Comparison of ENCODE assay signal across 21 mouse cellular contexts in the genomic region with DNA sequence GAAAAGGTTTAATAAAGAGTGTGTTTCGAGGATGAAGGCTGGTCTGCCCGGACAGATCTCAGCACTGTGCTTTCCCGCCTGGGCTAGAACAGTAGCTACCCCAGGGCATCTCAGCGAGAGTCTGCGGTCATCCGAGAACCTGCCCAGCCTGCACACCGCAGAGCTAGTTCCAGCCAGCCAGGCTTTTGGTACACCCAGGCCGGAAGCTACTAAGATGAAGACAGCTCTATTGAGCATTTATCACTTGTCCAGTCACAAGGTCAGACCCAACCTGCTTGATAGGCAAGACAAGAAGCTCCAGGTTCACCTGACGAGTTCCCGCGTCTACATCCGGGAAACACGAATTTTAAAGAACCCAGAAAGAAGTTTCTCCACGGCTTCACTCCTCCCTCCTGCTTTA.
DNase-seq lines count a peak whose midpoint lies in the region; ATAC-seq lines count a peak whose summit lies in the region.
"Had no signal": no experiment of that assay in that cellular context is flagged by ENCODE, and none has a peak within 500 bp of the region (broad histone marks: within the 10 kb centered on the region; RNA-seq: fewer than 3 reads in every experiment).

No protein-coding gene starts in this region.

- no peak for ATAC-seq in forebrain, embryonic 15.5 days (replicated peaks)
- no peak for ATAC-seq in forebrain, embryonic 16.5 days
- ATAC-seq: intestine, embryonic 15.5 days; Patski had no signal

- H3K27me3 ChIP-seq in forebrain, embryonic 15.5 days, result no peaks in the 10 kb centered on the region
- no peaks in the 10 kb centered on the region for H3K27me3 ChIP-seq in forebrain, embryonic 16.5 days (replicated peaks; ENCODE audit: control insufficient read depth, insufficient read depth, low read length)
- H3K27me3 ChIP-seq: CH12.LX; heart, embryonic 15.5 days; intestine, embryonic 15.5 days; Patski had no signal

- no peak overlapping the region for H3K4me3 ChIP-seq in forebrain, embryonic 15.5 days
- no peak overlapping the region for H3K4me3 ChIP-seq in forebrain, embryonic 16.5 days (replicated peaks; ENCODE audit: low read length)
- H3K4me3 ChIP-seq: embryonic facial prominence, embryonic 10.5 days; forebrain, embryonic 10.5 days; heart, adult 2 months; heart, embryonic 15.5 days; hindbrain, embryonic 10.5 days; intestine, embryonic 15.5 days had no signal

- peak; percentile 16 for DNase-seq in ZHBTc4 (ENCODE audit: low read depth, low spot score)
- DNase-seq in cerebellum, adult 9-10 months, result peak; percentile 61
- DNase-seq in cerebellum, postnatal 25 days, result peak; percentile 41 to 45
- DNase-seq in right cerebral cortex, postnatal 10 days (ENCODE audit: low spot score in 2 of 2), result no peak
- no peak for DNase-seq in right cerebral cortex, adult 18-20 months
- DNase-seq: adrenal gland, adult 8-10 months; adrenal gland, postnatal 36 days; gastrocnemius, postnatal 10 days; heart, adult 2 months; kidney, adult 18-20 months had no signal

- no peak overlapping the region for H3K9ac ChIP-seq in forebrain, embryonic 15.5 days (replicated peaks)
- H3K9ac ChIP-seq in forebrain, embryonic 16.5 days (replicated peaks; ENCODE audit: low read depth, low read length), result no peak overlapping the region
- H3K9ac ChIP-seq: heart, embryonic 15.5 days; hindbrain, embryonic 14.5 days; intestine, embryonic 15.5 days had no signal

- 0 out of 2 replicates have a peak overlapping the region, but pooled peaks have one; percentile 78 for H3K27ac ChIP-seq in forebrain, embryonic 15.5 days (replicated peaks)
- no peak overlapping the region for H3K27ac ChIP-seq in forebrain, embryonic 16.5 days (ENCODE audit: low read length)
- H3K27ac ChIP-seq: embryonic facial prominence, embryonic 10.5 days; forebrain, embryonic 10.5 days; heart, adult 2 months; heart, embryonic 15.5 days; hindbrain, embryonic 10.5 days; hindbrain, embryonic 14.5 days; intestine, embryonic 15.5 days had no signal

- 94% methylated on average over 14 of the region's 14 CpGs for WGBS in forebrain, embryonic 15.5 days
- WGBS in forebrain, embryonic 16.5 days, result 95% methylated on average over 14 of the region's 14 CpGs

- no peak overlapping the region for H3K4me2 ChIP-seq in forebrain, embryonic 15.5 days (replicated peaks)
- no peak overlapping the region for H3K4me2 ChIP-seq in forebrain, embryonic 16.5 days (ENCODE audit: low read length)
- H3K4me2 ChIP-seq: heart, embryonic 11.5 days; heart, embryonic 15.5 days; hindbrain, embryonic 14.5 days; intestine, embryonic 15.5 days had no signal

- no peaks in the 10 kb centered on the region for H3K36me3 ChIP-seq in forebrain, embryonic 15.5 days
- H3K36me3 ChIP-seq in forebrain, embryonic 16.5 days (ENCODE audit: control insufficient read depth, insufficient read depth), result no peaks in the 10 kb centered on the region
- H3K36me3 ChIP-seq: embryonic facial prominence, embryonic 10.5 days; forebrain, embryonic 10.5 days; heart, embryonic 15.5 days; hindbrain, embryonic 10.5 days; intestine, embryonic 15.5 days had no signal

- H3K9me3 ChIP-seq in forebrain, embryonic 15.5 days, result no peaks in the 10 kb centered on the region
- no peaks in the 10 kb centered on the region for H3K9me3 ChIP-seq in forebrain, embryonic 16.5 days (ENCODE audit: control insufficient read depth, low read length)
- H3K9me3 ChIP-seq: embryonic facial prominence, embryonic 10.5 days; forebrain, embryonic 10.5 days; heart, embryonic 15.5 days; hindbrain, embryonic 10.5 days; intestine, embryonic 15.5 days had no signal

- H3K4me1 ChIP-seq in forebrain, embryonic 15.5 days, result peaks cover 5% of the 10 kb centered on the region
- peaks cover 6% of the 10 kb centered on the region for H3K4me1 ChIP-seq in forebrain, embryonic 16.5 days (replicated peaks; ENCODE audit: control insufficient read depth, insufficient read depth, low read length)
- H3K4me1 ChIP-seq: heart, embryonic 15.5 days; hindbrain, embryonic 10.5 days; intestine, embryonic 15.5 days had no signal

Comparison
In these comparisons a context has a peak if more than half of its experiments do, and no peak if none do; other contexts are left out.
1. DNase-seq: peak in ZHBTc4 (single experiment), cerebellum, adult 9-10 months (single experiment) and cerebellum, postnatal 25 days (2 of 2); none in right cerebral cortex, postnatal 10 days (0 of 2) and right cerebral cortex, adult 18-20 months (single experiment).